In genomic region chr9:22710032-22710431, GRCm38 (mm10) we compare ENCODE assay signal across 11 mouse cellular contexts.
DNase-seq lines count a peak whose midpoint lies in the region; ATAC-seq and TF ChIP-seq lines count a peak whose summit lies in the region.
"Had no signal": no experiment of that assay in that cellular context is flagged by ENCODE, and none has a peak within 500 bp of the region (broad histone marks: within the 10 kb centered on the region; RNA-seq: fewer than 3 reads in every experiment).

No protein-coding gene starts in this region.

- DNase-seq in heart, postnatal 10 days: peak; percentile 39 to 48
- DNase-seq in heart, adult 11 months: no peak
- DNase-seq in liver, postnatal 0 days: no peak
- no peak for DNase-seq in liver
- peak; percentile 72 for DNase-seq in brain, embryonic 14.5 days (ENCODE audit: low read depth)
- peak; percentile 33 for DNase-seq in lung, postnatal 36 days
- DNase-seq in frontal cortex, postnatal 36 days (ENCODE audit: low spot score in 2 of 2): no peak
- DNase-seq in adrenal gland, postnatal 14 days: no peak
- DNase-seq: right cerebral cortex, postnatal 4 days; thymus, postnatal 14 days had no signal

- no peak overlapping the region for H3K4me2 ChIP-seq in liver, postnatal 0 days (ENCODE audit: low read depth, low read length)
- H3K4me2 ChIP-seq: liver, embryonic 15.5 days had no signal

- H3K36me3 ChIP-seq in liver, postnatal 0 days (replicated peaks; ENCODE audit: insufficient read depth, low read length): no peaks in the 10 kb centered on the region
- H3K36me3 ChIP-seq: liver, embryonic 15.5 days had no signal

- no peaks in the 10 kb centered on the region for H3K4me1 ChIP-seq in liver, postnatal 0 days (ENCODE audit: insufficient read depth)
- H3K4me1 ChIP-seq: liver, embryonic 15.5 days had no signal

- no peaks in the 10 kb centered on the region for H3K9me3 ChIP-seq in liver, postnatal 0 days (ENCODE audit: low read length)
- H3K9me3 ChIP-seq: liver, embryonic 15.5 days had no signal

- no peak overlapping the region for H3K9ac ChIP-seq in liver, postnatal 0 days (replicated peaks)
- H3K9ac ChIP-seq: liver, embryonic 15.5 days had no signal

- intact Hi-C loops in heart, postnatal 10 days (cut with DNase I): loop anchor here (10.0 kb wide), 1 partner anchor 305 kb away; no protein-coding TSS in a partner anchor

- WGBS in liver, postnatal 0 days (ENCODE audit: insufficient replicate concordance): 70% methylated on average over 7 of the region's 7 CpGs

- no peaks in the 10 kb centered on the region for H3K27me3 ChIP-seq in liver, postnatal 0 days (ENCODE audit: insufficient read depth, low read length)
- H3K27me3 ChIP-seq: liver, embryonic 15.5 days had no signal

- no peak for TF ChIP-seq POLR2A in brain, embryonic 14.5 days (IDR thresholded peaks at IDR 0.05; ENCODE audit: borderline replicate concordance, extremely low read depth, insufficient read depth, insufficient read length, poor library complexity, severe bottlenecking)

- TF ChIP-seq CTCF in liver, postnatal 0 days (IDR thresholded peaks at IDR 0.05; ENCODE audit: low read depth): peak; percentile 29; the same call in 1 of the 2 replicates
- TF ChIP-seq CTCF in brain, embryonic 14.5 days (IDR thresholded peaks at IDR 0.05; ENCODE audit: borderline replicate concordance, extremely low read depth, insufficient read depth, insufficient read length): peak; percentile 40; the same call in 1 of the 2 replicates

- ATAC-seq in liver, postnatal 0 days: no peak

- no peak overlapping the region for H3K4me3 ChIP-seq in liver, postnatal 0 days (ENCODE audit: low read depth, low read length)
- H3K4me3 ChIP-seq: liver, embryonic 15.5 days had no signal

- TF ChIP-seq EP300 in liver, postnatal 0 days (IDR thresholded peaks at IDR 0.05; ENCODE audit: low read depth): no peak

- no peak overlapping the region for H3K27ac ChIP-seq in liver, postnatal 0 days (ENCODE audit: low read depth)
- H3K27ac ChIP-seq: liver, embryonic 15.5 days had no signal

Comparison
In these comparisons a context has a peak if more than half of its experiments do, and no peak if none do; other contexts are left out.
1. DNase-seq: peak in heart, postnatal 10 days (2 of 2), brain, embryonic 14.5 days (single experiment) and lung, postnatal 36 days (single experiment); none in heart, adult 11 months (single experiment), liver, postnatal 0 days (single experiment), liver (single experiment), frontal cortex, postnatal 36 days (0 of 2) and adrenal gland, postnatal 14 days (single experiment).